Mouse (Mus musculus): ENCODE data around the gene Olfr926. TPM values are rescaled to one million over a fixed set of nuclear protein-coding genes. Genes with fewer than 3 reads are reported as not detected.

The Olfr926 gene
- not detected for polyA plus RNA-seq (2017; shearing (Covaris generic))

GRCm38 (mm10) chr9:38876826-38877225 is at the start of gene Olfr926:
Gene Olfr926, plus strand, starts transcription at chr9:38877126.

DNA sequence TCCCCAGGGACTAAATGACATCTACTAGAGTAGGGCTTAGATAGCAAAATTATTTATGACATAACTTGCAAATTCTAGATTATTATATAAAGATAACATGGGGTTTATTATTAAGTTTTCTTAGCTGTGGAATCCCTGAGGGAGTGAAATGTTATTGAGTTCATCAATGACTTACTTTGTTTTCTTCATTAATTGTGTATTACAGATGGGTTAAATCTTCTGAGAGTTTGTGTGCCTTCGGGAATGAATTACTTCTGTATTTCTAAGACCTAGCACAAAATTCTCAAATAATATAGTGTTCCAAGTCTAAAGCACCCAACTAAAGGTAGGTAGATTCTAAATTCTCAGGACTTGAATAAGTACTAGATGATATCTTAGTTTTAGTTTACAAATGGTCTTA is 32.8 kb upstream of the Olfr926 start, which contains the start of gene Olfr924:
Gene Olfr924 (plus strand): TSS at position 301 of the 400 bp plus-strand sequence.

GRCm38 (mm10) chr9:38854760-38855159 is 22.2 kb upstream of the Olfr926 start, which contains the start of gene Olfr26:
Gene Olfr26, plus strand, starts transcription at chr9:38855060.

Other genes starting within 250 kb of the Olfr926 start
- gene Olfr916, start 217.3 kb upstream of the Olfr926 start, polyA plus RNA-seq (2017; shearing (Covaris generic)) = 0.25 TPM
- gene Olfr917, start 211.3 kb upstream of the Olfr926 start, polyA plus RNA-seq (2017; shearing (Covaris generic)) = not detected
- not detected for gene Olfr918, start 202.5 kb upstream of the Olfr926 start, polyA plus RNA-seq (2017; shearing (Covaris generic))
- not detected for gene Olfr919, start 173.5 kb upstream of the Olfr926 start, polyA plus RNA-seq (2017; shearing (Covaris generic))
- 24.4 TPM for gene Vwa5a, start 158.9 kb upstream of the Olfr926 start, polyA plus RNA-seq (2017; shearing (Covaris generic))
- 0.17 TPM for gene Olfr920, start 124.8 kb upstream of the Olfr926 start, polyA plus RNA-seq (2017; shearing (Covaris generic))
- not detected for gene Olfr921, start 104.1 kb upstream of the Olfr926 start, polyA plus RNA-seq (2017; shearing (Covaris generic))
- gene Olfr922, start 62.5 kb upstream of the Olfr926 start, polyA plus RNA-seq (2017; shearing (Covaris generic)) = not detected
- gene Olfr923, start 50.6 kb upstream of the Olfr926 start, polyA plus RNA-seq (2017; shearing (Covaris generic)) = not detected
- gene Olfr924, start 32.7 kb upstream of the Olfr926 start, polyA plus RNA-seq (2017; shearing (Covaris generic)) = not detected
- not detected for gene Olfr26, start 22.1 kb upstream of the Olfr926 start, polyA plus RNA-seq (2017; shearing (Covaris generic))
- gene Olfr930, start 52.7 kb downstream of the Olfr926 start, polyA plus RNA-seq (2017; shearing (Covaris generic)) = not detected
- 0.19 TPM for gene Olfr933, start 95.2 kb downstream of the Olfr926 start, polyA plus RNA-seq (2017; shearing (Covaris generic))
- gene Olfr934, start 111.2 kb downstream of the Olfr926 start, polyA plus RNA-seq (2017; shearing (Covaris generic)) = not detected
- gene Olfr935, start 122.6 kb downstream of the Olfr926 start, polyA plus RNA-seq (2017; shearing (Covaris generic)) = not detected
- not detected for gene Olfr146, start 146.3 kb downstream of the Olfr926 start, polyA plus RNA-seq (2017; shearing (Covaris generic))
- not detected for gene Olfr937, start 187.8 kb downstream of the Olfr926 start, polyA plus RNA-seq (2017; shearing (Covaris generic))
- gene Olfr938, start 201.8 kb downstream of the Olfr926 start, polyA plus RNA-seq (2017; shearing (Covaris generic)) = not detected